Mouse (Mus musculus): ENCODE results near the gene Eif4b. TPM values are rescaled to one million over a fixed set of nuclear protein-coding genes. Genes with fewer than 3 reads are reported as not detected.
"Not testable (repeated sequence)": the region's sequence is repeated elsewhere in the genome, so short reads cannot be mapped to it uniquely, and the experiment has no call there.

Eif4b gene
- polyA plus RNA-seq, 1 experiment from 2014 or later: 121 TPM

- Histone ChIP-seq H3K36me3 (peaks cover 24% of the 10 kb centered on the region), H3K4me1 (peaks cover 17% of the 10 kb centered on the region), H3K27me3 (no peaks in the 10 kb centered on the region), H3K27ac (no peak overlapping the region), H3K4me3 (no peak overlapping the region), H3K4me2 (no peak overlapping the region), H3K9ac (no peak overlapping the region), H3K9me3 (no peaks in the 10 kb centered on the region)
- WGBS: 66% methylated on average over 4 of the region's 4 CpGs
- ATAC-seq (ENCODE audit: borderline replicate concordance, extremely low read depth, low FRiP score, low TSS enrichment): no peak
Observed at GRCm38 (mm10) chr15:102079221-102079620, 5.6 kb downstream of the Eif4b start.

GRCm38 (mm10) chr15:102079924-102080323, 6.4 kb downstream of the Eif4b start:
- not testable (repeated sequence) for H3K4me3 ChIP-seq; H3K27me3 ChIP-seq; H3K27ac ChIP-seq; ATAC-seq (ENCODE audit: borderline replicate concordance, extremely low read depth, low FRiP score, low TSS enrichment); H3K9me3 ChIP-seq; H3K9ac ChIP-seq; H3K4me2 ChIP-seq
- 71% methylated on average over 8 of the region's 8 CpGs for WGBS
- Histone ChIP-seq H3K36me3 (peaks cover 31% of the 10 kb centered on the region), H3K4me1 (peaks cover 14% of the 10 kb centered on the region)

GRCm38 (mm10) chr15:102080429-102080828, 6.9 kb downstream of the Eif4b start:
- H3K27ac ChIP-seq: no peak overlapping the region
- ATAC-seq (ENCODE audit: borderline replicate concordance, extremely low read depth, low FRiP score, low TSS enrichment): no peak

GRCm38 (mm10) chr15:102082148-102082547, 8.6 kb downstream of the Eif4b start:
- Histone ChIP-seq H3K36me3 (peaks cover 50% of the 10 kb centered on the region), H3K27ac (no peak overlapping the region)
- no peak for ATAC-seq (ENCODE audit: borderline replicate concordance, extremely low read depth, low FRiP score, low TSS enrichment)

More at GRCm38 (mm10) chr15:102080429-102080828, 6.9 kb downstream of the Eif4b start:
- H3K9me3 ChIP-seq: no peaks in the 10 kb centered on the region
- no peaks in the 10 kb centered on the region for H3K27me3 ChIP-seq
- 54% methylated on average over 2 of the region's 2 CpGs for WGBS
- no peak overlapping the region for H3K4me2 ChIP-seq
- no peak overlapping the region for H3K9ac ChIP-seq
- H3K36me3 ChIP-seq: peaks cover 34% of the 10 kb centered on the region
- no peak overlapping the region for H3K4me3 ChIP-seq
- H3K4me1 ChIP-seq: peaks cover 9% of the 10 kb centered on the region

GRCm38 (mm10) chr15:102083028-102083427, 9.5 kb downstream of the Eif4b start:
- ATAC-seq (ENCODE audit: borderline replicate concordance, extremely low read depth, low FRiP score, low TSS enrichment): no peak
- no peak overlapping the region for H3K4me3 ChIP-seq
- H3K9ac ChIP-seq: no peak overlapping the region
- no peaks in the 10 kb centered on the region for H3K9me3 ChIP-seq
- H3K4me2 ChIP-seq: no peak overlapping the region
- H3K27me3 ChIP-seq: no peaks in the 10 kb centered on the region
- H3K27ac ChIP-seq: no peak overlapping the region
- H3K4me1 ChIP-seq: no peaks in the 10 kb centered on the region
- H3K36me3 ChIP-seq: peaks cover 59% of the 10 kb centered on the region
- 71% methylated on average over 4 of the region's 4 CpGs for WGBS

More at GRCm38 (mm10) chr15:102082148-102082547, 8.6 kb downstream of the Eif4b start:
- no peaks in the 10 kb centered on the region for H3K4me1 ChIP-seq
- no peak overlapping the region for H3K4me3 ChIP-seq
- H3K27me3 ChIP-seq: no peaks in the 10 kb centered on the region
- H3K9me3 ChIP-seq: no peaks in the 10 kb centered on the region
- 87% methylated on average over 4 of the region's 4 CpGs for WGBS
- H3K4me2 ChIP-seq: no peak overlapping the region
- H3K9ac ChIP-seq: no peak overlapping the region

GRCm38 (mm10) chr15:102089914-102090585, 16.5 kb downstream of the Eif4b start:
- no peaks in the 10 kb centered on the region for H3K4me1 ChIP-seq
- H3K36me3 ChIP-seq: peaks cover 98% of the 10 kb centered on the region
- WGBS: 69% methylated on average over 12 of the region's 12 CpGs
- H3K4me3 ChIP-seq: no peak overlapping the region
- no peaks in the 10 kb centered on the region for H3K9me3 ChIP-seq
- no peak overlapping the region for H3K27ac ChIP-seq
- H3K27me3 ChIP-seq: no peaks in the 10 kb centered on the region
- ATAC-seq (ENCODE audit: borderline replicate concordance, extremely low read depth, low FRiP score, low TSS enrichment): no peak
- H3K4me2 ChIP-seq: no peak overlapping the region
- no peak overlapping the region for H3K9ac ChIP-seq

GRCm38 (mm10) chr15:102091063-102091679, 17.6 kb downstream of the Eif4b start:
- no peaks in the 10 kb centered on the region for H3K9me3 ChIP-seq
- H3K9ac ChIP-seq: no peak overlapping the region
- H3K4me1 ChIP-seq: no peaks in the 10 kb centered on the region
- no peaks in the 10 kb centered on the region for H3K27me3 ChIP-seq
- H3K4me2 ChIP-seq: no peak overlapping the region
- H3K4me3 ChIP-seq: no peak overlapping the region
- peaks cover 100% of the 10 kb centered on the region for H3K36me3 ChIP-seq
- 78% methylated on average over 12 of the region's 12 CpGs for WGBS
- no peak for ATAC-seq (ENCODE audit: borderline replicate concordance, extremely low read depth, low FRiP score, low TSS enrichment)
- H3K27ac ChIP-seq: no peak overlapping the region

- ATAC-seq (ENCODE audit: borderline replicate concordance, extremely low read depth, low FRiP score, low TSS enrichment): no peak
- Histone ChIP-seq H3K9me3 (no peaks in the 10 kb centered on the region), H3K36me3 (peaks cover 100% of the 10 kb centered on the region), H3K4me3 (no peak overlapping the region), H3K4me1 (no peaks in the 10 kb centered on the region), H3K27me3 (no peaks in the 10 kb centered on the region), H3K9ac (no peak overlapping the region), H3K4me2 (no peak overlapping the region), H3K27ac (no peak overlapping the region)
- 73% methylated on average over 1 of the region's 1 CpGs for WGBS
Observed at GRCm38 (mm10) chr15:102091688-102092087, 18.1 kb downstream of the Eif4b start.

GRCm38 (mm10) chr15:102092222-102092621, 18.6 kb downstream of the Eif4b start:
- no peak overlapping the region for H3K9ac ChIP-seq
- no peak overlapping the region for H3K4me3 ChIP-seq
- H3K27me3 ChIP-seq: no peaks in the 10 kb centered on the region
- ATAC-seq (ENCODE audit: borderline replicate concordance, extremely low read depth, low FRiP score, low TSS enrichment): no peak
- 79% methylated on average over 4 of the region's 4 CpGs for WGBS
- no peak overlapping the region for H3K4me2 ChIP-seq
- H3K4me1 ChIP-seq: peaks cover 2% of the 10 kb centered on the region; the same call in 1 of the 2 replicates
- peaks cover 97% of the 10 kb centered on the region for H3K36me3 ChIP-seq
- no peaks in the 10 kb centered on the region for H3K9me3 ChIP-seq
- no peak overlapping the region for H3K27ac ChIP-seq

- Histone ChIP-seq H3K4me1 (peaks cover 20% of the 10 kb centered on the region), H3K27ac (no peak overlapping the region), H3K9ac (no peak overlapping the region), H3K4me2 (no peak overlapping the region), H3K9me3 (no peaks in the 10 kb centered on the region), H3K4me3 (no peak overlapping the region), H3K27me3 (no peaks in the 10 kb centered on the region), H3K36me3 (peaks cover 85% of the 10 kb centered on the region)
- 56% methylated on average over 2 of the region's 2 CpGs for WGBS
- no peak for ATAC-seq (ENCODE audit: borderline replicate concordance, extremely low read depth, low FRiP score, low TSS enrichment)
Observed at GRCm38 (mm10) chr15:102094157-102094556, 20.6 kb downstream of the Eif4b start.

- no peak overlapping the region for H3K9ac ChIP-seq
- H3K36me3 ChIP-seq: peaks cover 77% of the 10 kb centered on the region
- ATAC-seq (ENCODE audit: borderline replicate concordance, extremely low read depth, low FRiP score, low TSS enrichment): no peak
- WGBS: 79% methylated on average over 16 of the region's 16 CpGs
- no peak overlapping the region for H3K27ac ChIP-seq
- no peak overlapping the region for H3K4me3 ChIP-seq
- no peak overlapping the region for H3K4me2 ChIP-seq
- H3K9me3 ChIP-seq: no peaks in the 10 kb centered on the region
- peaks cover 29% of the 10 kb centered on the region for H3K4me1 ChIP-seq
- H3K27me3 ChIP-seq: no peaks in the 10 kb centered on the region
Observed at GRCm38 (mm10) chr15:102094988-102095387, 21.4 kb downstream of the Eif4b start.

GRCm38 (mm10) chr15:102097147-102097915, 23.8 kb downstream of the Eif4b start:
- no peak overlapping the region for H3K9ac ChIP-seq
- peaks cover 53% of the 10 kb centered on the region for H3K36me3 ChIP-seq
- WGBS: 71% methylated on average over 8 of the region's 8 CpGs
- H3K9me3 ChIP-seq: no peaks in the 10 kb centered on the region
- no peak overlapping the region for H3K4me2 ChIP-seq
- H3K27me3 ChIP-seq: no peaks in the 10 kb centered on the region
- ATAC-seq (ENCODE audit: borderline replicate concordance, extremely low read depth, low FRiP score, low TSS enrichment): no peak
- peak overlapping the region; percentile 26 for H3K27ac ChIP-seq
- H3K4me1 ChIP-seq: peaks cover 48% of the 10 kb centered on the region
- H3K4me3 ChIP-seq: no peak overlapping the region

Data from lung, embryonic 15.5 days (tissue).